Mouse (Mus musculus) hindbrain, embryonic 13.5 days (tissue): Measurements from ENCODE around the gene Aspscr1. TPM values are rescaled to one million over a fixed set of nuclear protein-coding genes. Genes with fewer than 3 reads are reported as not detected.
A peak's percentile ranks its signal among the peaks of the same experiment; 100 is the strongest.

Experiments
- ATAC-seq: fragments of 200-750 bp; cut with Nextera tagmentation; 2 replicates; pipeline ENCODE4 v1.8.0; 2017; ENCODE audit warnings: moderate TSS enrichment; ENCODE audit not compliant: low FRiP score
- H3K27ac ChIP-seq: fragments of 300-500 bp; sonication (generic); 2 replicates; pipeline ENCODE4 v1.5.1; 2015; ENCODE audit warnings: inconsistent platforms, mild to moderate bottlenecking, moderate library complexity
- H3K27me3 ChIP-seq: fragments of 300-500 bp; sonication (generic); 2 replicates; pipeline ENCODE4 v1.6.1; 2015; ENCODE audit warnings: mild to moderate bottlenecking, inconsistent platforms
- H3K36me3 ChIP-seq: fragments of 300-500 bp; sonication (generic); 2 replicates; pipeline ENCODE4 v1.6.1; 2015; ENCODE audit warnings: mild to moderate bottlenecking, inconsistent platforms
- H3K4me1 ChIP-seq: fragments of 300-500 bp; sonication (generic); replicated peaks from 2 replicates; pipeline ENCODE4 v1.6.1; 2015; ENCODE audit warnings: inconsistent platforms
- H3K4me2 ChIP-seq: fragments of 300-500 bp; sonication (generic); 2 replicates; pipeline ENCODE4 v1.6.1; 2015; ENCODE audit warnings: inconsistent platforms, mild to moderate bottlenecking, moderate library complexity
- H3K4me3 ChIP-seq: fragments of 300-500 bp; sonication (generic); 2 replicates; pipeline ENCODE4 v1.5.1; 2015; ENCODE audit warnings: mild to moderate bottlenecking, inconsistent platforms
- H3K9ac ChIP-seq: fragments of 300-500 bp; sonication (generic); 2 replicates; pipeline ENCODE4 v1.6.1; 2015; ENCODE audit warnings: mild to moderate bottlenecking, inconsistent platforms
- H3K9me3 ChIP-seq: fragments of 300-500 bp; sonication (generic); 2 replicates; pipeline ENCODE4 v1.6.1; 2016; ENCODE audit warnings: inconsistent platforms
- WGBS: fragments of 180-500 bp; shearing (Covaris S2); methylation state at CpG from one replicate; pipeline ENCODE4 v1.1.7; 2015; 5-methylcytosine and 5-hydroxymethylcytosine counted together
- polyA plus RNA-seq: library from polyadenylated mRNA; unstranded; fragments of >200 nt; fragmentation: Nextera tagmentation; extraction: Ambion mirVana; gene quantifications from 2 replicates; pipeline ENCODE4 v1.2.1, GENCODE M21; 2015

The Aspscr1 gene
- polyA plus RNA-seq, 1 experiment from 2014 or later: 152 TPM

GRCm38 (mm10) chr11:120630881-120631725 lies 41.7 kb upstream of the Aspscr1 start:
- H3K9ac ChIP-seq: peak overlapping the region; percentile 95
- H3K36me3 ChIP-seq: peaks cover 31% of the 10 kb centered on the region
- no peak for ATAC-seq
- H3K27ac ChIP-seq: peak overlapping the region; percentile 64; the same call in 1 of the 2 replicates
- H3K4me2 ChIP-seq: peak overlapping the region; percentile 86
- H3K27me3 ChIP-seq: no peaks in the 10 kb centered on the region
- no peaks in the 10 kb centered on the region for H3K9me3 ChIP-seq
- H3K4me1 ChIP-seq: peaks cover 43% of the 10 kb centered on the region
- H3K4me3 ChIP-seq: peak overlapping the region; percentile 94; the same call in 1 of the 2 replicates
- 54% methylated on average over 7 of the region's 7 CpGs for WGBS

DNA sequence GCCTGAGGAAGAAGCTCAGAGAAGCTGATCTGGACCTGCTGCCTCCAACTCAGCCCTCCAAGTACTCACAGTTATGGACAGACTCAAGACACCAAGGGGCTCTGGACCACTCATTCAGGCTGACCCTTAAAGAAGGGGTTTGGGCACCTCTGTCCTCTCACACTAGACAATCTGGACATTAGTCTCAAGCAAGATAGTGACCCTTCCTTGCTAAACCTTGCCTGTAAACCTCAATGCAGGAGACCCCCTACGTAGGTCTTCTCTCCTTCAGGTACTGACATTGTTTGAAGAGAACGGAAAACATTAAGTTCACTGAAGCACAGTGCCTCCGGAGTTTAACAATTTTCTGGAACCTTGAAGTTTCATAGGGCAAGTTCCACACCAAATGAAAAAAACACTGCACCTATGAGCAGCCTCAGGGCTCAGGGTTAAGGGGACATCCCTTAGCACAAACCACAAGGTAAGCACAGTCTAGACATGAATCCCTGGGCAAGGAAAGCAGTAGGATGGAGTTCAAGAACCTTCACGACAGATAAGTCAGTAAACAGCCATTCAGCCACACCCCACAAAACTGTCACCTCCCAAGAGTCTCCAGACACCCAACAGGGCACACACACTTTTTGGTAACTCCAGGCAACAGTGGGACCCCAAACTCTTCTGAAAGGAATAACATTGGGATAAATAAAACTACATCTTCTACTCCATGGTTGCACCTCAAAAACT lies 40.9 kb upstream of the Aspscr1 start:
- ATAC-seq: no peak
- peak overlapping the region; percentile 94 for H3K4me3 ChIP-seq
- H3K27ac ChIP-seq: peak overlapping the region; percentile 92; the same call in 1 of the 2 replicates
- no peaks in the 10 kb centered on the region for H3K27me3 ChIP-seq
- peak overlapping the region; percentile 95 for H3K9ac ChIP-seq
- WGBS: 69% methylated on average over 4 of the region's 4 CpGs
- no peaks in the 10 kb centered on the region for H3K9me3 ChIP-seq
- peak overlapping the region; percentile 86 for H3K4me2 ChIP-seq
- H3K36me3 ChIP-seq: peaks cover 24% of the 10 kb centered on the region
- H3K4me1 ChIP-seq: peaks cover 43% of the 10 kb centered on the region

GRCm38 (mm10) chr11:120632559-120633519 lies 39.9 kb upstream of the Aspscr1 start:
- Histone ChIP-seq H3K4me3 (peak overlapping the region; percentile 94), H3K4me2 (peak overlapping the region; percentile 86), H3K9me3 (no peaks in the 10 kb centered on the region), H3K27ac (peak overlapping the region; percentile 92), H3K9ac (peak overlapping the region; percentile 95), H3K4me1 (peaks cover 43% of the 10 kb centered on the region), H3K27me3 (no peaks in the 10 kb centered on the region), H3K36me3 (peaks cover 15% of the 10 kb centered on the region)
- WGBS: under 1% methylated on average over 106 of the region's 116 CpGs
- ATAC-seq: peak; percentile 87

DNA sequence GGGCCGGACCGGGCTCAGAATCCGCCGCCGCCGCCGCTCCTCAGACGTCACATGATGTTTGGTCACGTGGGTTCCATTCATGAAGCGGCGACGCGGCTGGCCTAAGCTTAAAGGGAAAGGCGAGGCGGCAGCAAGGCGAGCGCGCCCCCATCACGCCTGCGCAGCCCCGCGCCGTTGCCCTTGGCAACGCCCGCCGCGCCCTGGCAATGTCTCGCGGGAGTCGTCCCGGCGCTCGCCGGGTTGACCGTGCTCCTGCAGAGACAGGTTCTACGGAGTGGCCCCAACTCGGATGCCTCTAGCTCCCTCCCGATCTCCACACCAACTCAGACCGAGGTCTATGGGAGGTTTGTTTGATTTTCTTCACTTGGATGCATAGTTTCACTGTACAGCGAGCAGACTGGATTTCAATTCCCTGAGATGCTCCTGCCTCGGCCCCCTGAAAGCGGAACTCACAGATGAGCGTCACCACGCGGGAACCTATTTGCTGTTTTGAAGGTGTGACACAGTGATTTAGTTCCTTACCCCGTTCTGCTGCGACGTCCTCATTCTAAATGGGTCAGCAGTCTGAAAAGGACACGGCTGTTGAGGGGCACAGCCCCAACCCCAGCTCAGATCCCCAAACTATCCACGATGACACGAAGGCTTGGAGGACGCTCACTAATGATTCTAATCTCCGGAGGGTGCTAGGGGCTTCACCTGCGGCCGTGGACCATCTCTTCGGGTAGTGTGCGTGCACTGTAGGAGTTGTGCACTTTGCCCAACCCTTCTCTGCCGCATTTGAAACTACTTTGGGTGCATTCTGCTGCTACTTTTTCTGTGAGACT lies 39.0 kb upstream of the Aspscr1 start, which contains the start of gene Mafg:
Gene Mafg (minus strand): TSS at position 81 of the 824 bp plus-strand sequence.
- peak within 1 kb of the TSS; percentile 86 for H3K4me2 ChIP-seq
- WGBS: 10% methylated on average over 58 of the region's 58 CpGs
- H3K9ac ChIP-seq: peak within 1 kb of the TSS; percentile 95
- peak within 1 kb of the TSS; percentile 94 for H3K4me3 ChIP-seq
- no peaks in the 10 kb centered on the region for H3K27me3 ChIP-seq
- ATAC-seq: peak; percentile 87
- H3K9me3 ChIP-seq: no peaks in the 10 kb centered on the region
- peak within 1 kb of the TSS; percentile 92 for H3K27ac ChIP-seq
- H3K36me3 ChIP-seq: peaks cover 12% of the 10 kb centered on the region
- peaks cover 43% of the 10 kb centered on the region for H3K4me1 ChIP-seq

- H3K9ac ChIP-seq: no peak overlapping the region
- no peak overlapping the region for H3K4me3 ChIP-seq
- ATAC-seq: no peak
- H3K4me1 ChIP-seq: peaks cover 39% of the 10 kb centered on the region
- H3K27me3 ChIP-seq: no peaks in the 10 kb centered on the region
- H3K9me3 ChIP-seq: no peaks in the 10 kb centered on the region
- whole genome bisulfite sequencing: 81% methylated on average over 5 of the region's 5 CpGs
- H3K36me3 ChIP-seq: 0 out of 2 replicates have a peak, but pooled peaks cover under 1% of the 10 kb centered on the region
- no peak overlapping the region for H3K4me2 ChIP-seq
- H3K27ac ChIP-seq: no peak overlapping the region
Observed at GRCm38 (mm10) chr11:120634810-120635209, 38.0 kb upstream of the Aspscr1 start.

- Histone ChIP-seq H3K9me3 (no peaks in the 10 kb centered on the region), H3K4me3 (no peak overlapping the region), H3K4me1 (peaks cover 18% of the 10 kb centered on the region), H3K36me3 (no peaks in the 10 kb centered on the region), H3K27ac (no peak overlapping the region), H3K9ac (peak overlapping the region; percentile 39; the same call in 1 of the 2 replicates), H3K27me3 (0 out of 2 replicates have a peak, but pooled peaks cover 11% of the 10 kb centered on the region), H3K4me2 (no peak overlapping the region)
- 67% methylated on average over 9 of the region's 9 CpGs for WGBS
- ATAC-seq: no peak
Observed at GRCm38 (mm10) chr11:120641255-120641654, 31.5 kb upstream of the Aspscr1 start.

DNA sequence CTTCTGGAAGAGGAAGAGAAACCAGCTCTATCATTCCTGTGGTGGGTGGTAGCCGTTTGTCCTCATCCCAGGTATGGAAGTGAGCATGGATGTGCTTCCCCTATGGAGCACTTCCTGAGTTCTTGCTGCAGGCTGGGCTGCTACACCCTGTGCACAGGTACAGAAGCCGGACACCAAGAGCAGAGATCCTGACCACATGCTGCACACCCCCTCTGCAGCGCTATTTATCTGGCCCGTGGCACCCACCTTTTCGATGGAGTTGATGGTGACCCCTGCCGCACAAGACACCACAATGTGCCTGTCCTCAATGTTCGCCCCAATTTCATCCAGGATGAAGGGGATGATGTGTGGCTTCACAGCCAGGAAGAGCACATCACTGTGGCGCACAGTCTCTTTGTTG lies 30.9 kb upstream of the Aspscr1 start:
- Histone ChIP-seq H3K9ac (no peak overlapping the region), H3K27ac (no peak overlapping the region), H3K9me3 (no peaks in the 10 kb centered on the region), H3K27me3 (peaks cover 14% of the 10 kb centered on the region; the same call in 1 of the 2 replicates), H3K36me3 (no peaks in the 10 kb centered on the region), H3K4me2 (0 out of 2 replicates have a peak overlapping the region, but pooled peaks have one; percentile 71), H3K4me1 (peaks cover 18% of the 10 kb centered on the region), H3K4me3 (no peak overlapping the region)
- 89% methylated on average over 8 of the region's 8 CpGs for WGBS
- no peak for ATAC-seq

DNA sequence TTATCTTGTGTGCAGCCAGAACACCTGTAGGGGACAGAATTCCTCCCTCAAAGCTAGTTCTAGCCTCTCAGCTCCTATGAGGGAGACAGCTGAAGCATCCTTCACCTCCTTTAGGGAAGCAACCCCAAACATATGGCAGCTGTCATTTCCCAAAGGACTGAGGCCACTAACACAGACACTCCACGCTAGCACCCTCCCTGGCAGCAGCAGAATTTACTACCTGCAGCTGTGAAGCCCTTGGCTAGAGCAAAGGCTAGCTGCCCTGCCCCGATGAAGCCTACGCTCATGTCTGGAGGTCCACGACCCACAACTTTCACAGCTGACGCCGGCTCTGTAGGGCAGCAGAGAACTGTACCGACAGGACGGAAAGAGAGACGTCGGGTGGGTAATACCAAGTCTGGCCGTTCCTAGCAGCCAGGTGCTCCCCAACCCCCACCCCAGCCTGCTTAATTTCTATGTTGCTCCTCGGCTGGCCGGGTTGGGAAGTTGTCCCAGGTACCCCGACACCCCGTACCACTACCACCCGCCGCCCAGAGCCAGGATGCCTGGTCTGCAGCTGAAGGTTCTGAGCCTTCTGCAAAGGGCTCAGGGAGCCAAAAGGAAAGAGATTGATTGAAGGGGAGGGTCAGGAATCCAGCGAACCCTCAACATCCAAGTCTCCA lies 29.7 kb upstream of the Aspscr1 start:
- ATAC-seq: peak; percentile 80
- Histone ChIP-seq H3K27me3 (peaks cover 21% of the 10 kb centered on the region; the same call in 1 of the 2 replicates), H3K4me1 (peaks cover 22% of the 10 kb centered on the region), H3K36me3 (no peaks in the 10 kb centered on the region), H3K4me2 (peak overlapping the region; percentile 71), H3K9me3 (no peaks in the 10 kb centered on the region), H3K9ac (peak overlapping the region; percentile 74), H3K4me3 (peak overlapping the region; percentile 47), H3K27ac (peak overlapping the region; percentile 49; the same call in 1 of the 2 replicates)
- WGBS: 2% methylated on average over 18 of the region's 18 CpGs

GRCm38 (mm10) chr11:120643601-120643987 lies 29.2 kb upstream of the Aspscr1 start, which contains the start of gene Pycr1:
Gene Pycr1 (minus strand): TSS chr11:120643769.
- Histone ChIP-seq H3K4me2 (peak within 1 kb of the TSS; percentile 71), H3K4me3 (peak within 1 kb of the TSS; percentile 47), H3K9me3 (no peaks in the 10 kb centered on the region), H3K27ac (peak within 1 kb of the TSS; percentile 49; the same call in 1 of the 2 replicates), H3K4me1 (peaks cover 26% of the 10 kb centered on the region), H3K36me3 (no peaks in the 10 kb centered on the region), H3K27me3 (peaks cover 21% of the 10 kb centered on the region; the same call in 1 of the 2 replicates), H3K9ac (peak within 1 kb of the TSS; percentile 74)
- WGBS: under 1% methylated on average over 15 of the region's 15 CpGs
- ATAC-seq: peak; percentile 99

DNA sequence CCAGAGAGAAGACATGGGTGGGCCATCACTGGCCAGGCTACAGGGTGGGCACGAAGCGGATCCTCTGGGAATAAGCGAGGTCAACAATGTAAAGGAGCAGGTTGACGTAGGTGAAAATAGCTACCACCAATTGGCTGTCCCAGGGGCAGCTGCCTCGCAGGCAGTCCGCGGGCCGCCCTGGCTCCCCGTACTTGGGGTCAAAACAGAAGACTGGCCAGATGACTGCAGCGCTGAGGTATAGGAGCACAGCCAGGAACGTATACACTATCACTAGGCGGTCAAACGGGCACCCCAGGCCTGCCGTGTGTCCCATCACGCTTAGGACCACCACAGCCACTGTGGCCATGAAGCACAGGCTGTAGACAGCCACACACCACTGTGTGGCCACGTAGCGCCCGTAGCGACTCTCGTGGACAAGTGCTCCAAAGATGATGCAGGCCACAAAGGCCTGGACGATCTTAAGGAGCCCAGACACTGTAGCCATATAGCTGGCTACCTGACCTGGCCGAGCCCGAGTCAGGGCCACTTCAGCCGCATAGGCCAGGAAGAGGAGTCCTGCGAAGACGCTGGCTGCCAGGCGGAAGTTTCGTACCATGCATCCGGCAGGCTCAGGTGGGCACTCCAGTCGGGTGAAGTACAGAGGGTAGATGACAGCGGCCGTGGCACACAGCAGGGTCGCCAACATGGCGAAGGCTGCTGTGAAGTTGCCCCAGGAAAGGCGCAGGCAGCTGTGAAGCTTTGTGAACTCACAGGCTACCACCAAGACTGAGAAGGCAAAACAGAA lies 25.5 kb upstream of the Aspscr1 start:
- no peak overlapping the region for H3K4me3 ChIP-seq

More for the DNA sequence above, 25.5 kb upstream of the Aspscr1 start:
- H3K27ac ChIP-seq: no peak overlapping the region
- H3K9me3 ChIP-seq: no peaks in the 10 kb centered on the region
- peak overlapping the region; percentile 65 for H3K9ac ChIP-seq
- no peak for ATAC-seq
- H3K4me1 ChIP-seq: peaks cover 22% of the 10 kb centered on the region
- peaks cover 21% of the 10 kb centered on the region; the same call in 1 of the 2 replicates for H3K27me3 ChIP-seq
- 80% methylated on average over 35 of the region's 35 CpGs for WGBS
- peak overlapping the region; percentile 49; the same call in 1 of the 2 replicates for H3K4me2 ChIP-seq
- H3K36me3 ChIP-seq: no peaks in the 10 kb centered on the region
